Mouse (Mus musculus) midbrain, embryonic 11.5 days (tissue): ENCODE data around the gene Eps15l1. TPM values are rescaled to one million over a fixed set of nuclear protein-coding genes. Genes with fewer than 3 reads are reported as not detected.

Source experiments
- ATAC-seq: fragments of 200-750 bp; cut with Nextera tagmentation; 2 replicates; pipeline ENCODE4 v1.8.0; 2017; ENCODE audit warnings: moderate TSS enrichment, moderate library complexity; ENCODE audit not compliant: low FRiP score
- DNase-seq: peaks from one replicate; pipeline ENCODE4 v3.0.0; 2015; ENCODE audit warnings: low spot score; ENCODE audit errors: missing footprints
- H3K27ac ChIP-seq: fragments of 300-500 bp; sonication (generic); 2 replicates; pipeline ENCODE4 v1.5.1; 2014; ENCODE audit warnings: low read depth, low read length
- H3K27me3 ChIP-seq: fragments of 300-500 bp; sonication (generic); 2 replicates; pipeline ENCODE4 v1.6.1; 2014; ENCODE audit warnings: mild to moderate bottlenecking, low read length, moderate library complexity, mixed read lengths; ENCODE audit not compliant: control insufficient read depth, insufficient read depth
- H3K36me3 ChIP-seq: fragments of 300-500 bp; sonication (generic); 2 replicates; pipeline ENCODE4 v1.6.1; 2014; ENCODE audit warnings: mild to moderate bottlenecking, low read length, moderate library complexity, mixed read lengths; ENCODE audit not compliant: control insufficient read depth, insufficient read depth
- H3K4me1 ChIP-seq: fragments of 300-500 bp; sonication (generic); 2 replicates; pipeline ENCODE4 v1.6.1; 2014; ENCODE audit warnings: low read length; ENCODE audit not compliant: control insufficient read depth, insufficient read depth
- H3K4me2 ChIP-seq: fragments of 300-500 bp; sonication (generic); 2 replicates; pipeline ENCODE4 v1.6.1; 2014; ENCODE audit warnings: mild to moderate bottlenecking, moderate library complexity
- H3K4me3 ChIP-seq: fragments of 300-500 bp; sonication (generic); 2 replicates; pipeline ENCODE4 v1.5.1; 2014; ENCODE audit warnings: low read depth, low read length
- H3K9ac ChIP-seq: fragments of 300-500 bp; sonication (generic); 2 replicates; pipeline ENCODE4 v1.6.1; 2014; ENCODE audit warnings: low read length
- H3K9me3 ChIP-seq: fragments of 300-500 bp; sonication (generic); 2 replicates; pipeline ENCODE4 v1.6.1; 2016; ENCODE audit warnings: low read length; ENCODE audit not compliant: control insufficient read depth
- WGBS: fragments of 180-500 bp; shearing (Covaris S2); extraction: QIAGEN DNeasy Blood & Tissue Kit; methylation state at CpG from one replicate; pipeline ENCODE4 v1.1.7; 2014; 5-methylcytosine and 5-hydroxymethylcytosine counted together
- polyA plus RNA-seq: library from polyadenylated mRNA; unstranded; fragments of >200 nt; fragmentation: Nextera tagmentation; extraction: Ambion mirVana; gene quantifications from 2 replicates; pipeline ENCODE4 v1.2.1, GENCODE M21; 2014

The Eps15l1 gene
- polyA plus RNA-seq, 1 experiment from 2014 or later, result 71.3 TPM

DNA sequence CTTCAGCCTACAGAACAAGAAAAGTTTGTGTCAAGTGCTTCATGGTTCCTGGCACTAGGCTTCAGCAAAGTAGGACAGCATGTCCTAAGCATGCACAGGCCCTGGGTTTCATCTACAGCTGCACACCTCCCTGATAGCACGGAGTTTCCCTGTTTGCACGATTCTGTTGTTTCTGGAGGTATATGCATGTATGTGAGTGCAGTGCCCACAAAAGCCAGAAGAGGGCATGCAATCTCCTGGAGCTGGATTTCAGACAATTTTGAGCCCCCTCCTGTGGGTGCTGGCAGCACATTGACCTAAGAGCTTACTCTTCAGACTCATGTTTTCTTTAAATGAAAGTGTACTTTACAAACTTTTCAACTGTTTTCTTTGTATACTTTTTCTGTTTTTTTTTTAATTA, 32.6 kb upstream of the Eps15l1 start:
- no peaks in the 10 kb centered on the region for H3K4me1 ChIP-seq
- no peak overlapping the region for H3K4me3 ChIP-seq
- ATAC-seq (no peak), DNase-seq (no peak)
- no peak overlapping the region for H3K27ac ChIP-seq
- 97% methylated on average over 2 of the region's 2 CpGs for WGBS
- no peak overlapping the region for H3K9ac ChIP-seq
- H3K9me3 ChIP-seq, result peaks cover 4% of the 10 kb centered on the region
- peaks cover 6% of the 10 kb centered on the region for H3K36me3 ChIP-seq
- no peak overlapping the region for H3K4me2 ChIP-seq
- H3K27me3 ChIP-seq, result no peaks in the 10 kb centered on the region

DNA sequence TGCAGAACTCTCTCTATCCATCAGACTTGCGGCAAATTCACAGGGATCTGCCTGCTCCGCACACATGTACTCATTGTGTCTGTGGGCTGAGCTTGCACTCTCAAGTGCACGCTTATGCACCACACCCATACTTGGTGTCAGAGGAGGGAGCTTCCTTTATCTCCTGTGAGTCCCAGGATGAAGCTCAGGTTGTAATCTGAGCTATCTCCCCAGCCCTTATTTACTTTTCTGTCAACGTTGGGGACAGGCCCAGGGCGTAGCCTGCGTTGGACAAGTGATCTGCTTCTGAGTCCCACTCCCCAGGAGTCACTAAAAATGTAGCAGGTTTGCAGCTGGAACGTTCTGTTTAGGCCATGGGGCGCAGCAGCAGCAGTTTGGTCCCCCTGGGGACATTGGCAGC, 30.3 kb upstream of the Eps15l1 start:
- Histone ChIP-seq H3K4me2 (no peak overlapping the region), H3K27ac (no peak overlapping the region), H3K27me3 (no peaks in the 10 kb centered on the region), H3K9ac (no peak overlapping the region), H3K4me1 (no peaks in the 10 kb centered on the region), H3K36me3 (peaks cover 6% of the 10 kb centered on the region), H3K9me3 (peaks cover 4% of the 10 kb centered on the region), H3K4me3 (no peak overlapping the region)
- ATAC-seq, result no peak
- no peak for DNase-seq
- WGBS, result 90% methylated on average over 8 of the region's 8 CpGs

DNA sequence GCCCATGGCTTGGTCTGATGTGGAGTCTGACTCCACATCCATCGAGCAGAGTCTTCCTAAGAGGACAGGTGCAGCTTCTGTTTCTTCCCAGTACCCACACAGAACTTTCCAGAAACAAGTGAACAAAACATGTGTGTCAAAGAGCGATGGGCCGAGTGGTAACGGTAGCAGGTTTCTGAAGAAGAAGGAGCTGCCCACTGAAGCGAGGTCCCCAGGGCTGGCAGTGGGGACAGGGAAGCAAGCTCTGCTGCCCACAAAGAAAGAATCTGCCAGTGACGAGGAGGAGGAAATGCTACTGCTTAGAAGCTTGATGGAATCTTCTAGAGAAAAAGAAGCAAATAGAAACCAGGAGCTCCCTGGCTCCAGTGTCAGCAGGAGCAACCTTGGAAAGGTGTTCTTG, 23.8 kb upstream of the Eps15l1 start:
- Histone ChIP-seq H3K4me3 (no peak overlapping the region), H3K9me3 (no peaks in the 10 kb centered on the region), H3K27me3 (no peaks in the 10 kb centered on the region), H3K4me1 (0 out of 2 replicates have a peak, but pooled peaks cover 3% of the 10 kb centered on the region), H3K4me2 (no peak overlapping the region), H3K9ac (no peak overlapping the region), H3K27ac (no peak overlapping the region), H3K36me3 (peaks cover 3% of the 10 kb centered on the region; the same call in 1 of the 2 replicates)
- ATAC-seq (no peak), DNase-seq (no peak)
- 94% methylated on average over 6 of the region's 6 CpGs for WGBS

DNA sequence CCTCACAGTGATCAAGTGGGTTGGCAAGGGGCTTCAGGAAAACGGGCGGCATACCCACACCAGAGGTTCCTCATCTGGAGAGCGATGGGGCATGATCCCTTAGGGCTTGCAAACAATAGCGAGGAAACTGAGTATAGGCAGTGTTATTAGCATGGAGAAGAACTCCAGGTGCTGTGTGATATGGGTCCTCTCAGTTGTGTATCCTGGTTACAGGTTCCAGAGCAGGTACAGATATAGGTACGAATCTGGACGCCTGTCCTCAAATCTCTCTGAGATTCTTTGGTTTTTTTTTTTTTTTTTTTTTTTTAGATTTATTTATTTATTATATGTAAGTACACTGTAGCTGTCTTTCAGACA, 22.7 kb upstream of the Eps15l1 start:
- Histone ChIP-seq H3K27me3 (no peaks in the 10 kb centered on the region), H3K9ac (peak overlapping the region; percentile 61), H3K4me3 (peak overlapping the region; percentile 30), H3K4me2 (peak overlapping the region; percentile 39), H3K4me1 (0 out of 2 replicates have a peak, but pooled peaks cover 3% of the 10 kb centered on the region), H3K27ac (no peak overlapping the region), H3K9me3 (no peaks in the 10 kb centered on the region), H3K36me3 (no peaks in the 10 kb centered on the region)
- ATAC-seq, result no peak
- WGBS, result 48% methylated on average over 6 of the region's 6 CpGs
- no peak for DNase-seq

DNA sequence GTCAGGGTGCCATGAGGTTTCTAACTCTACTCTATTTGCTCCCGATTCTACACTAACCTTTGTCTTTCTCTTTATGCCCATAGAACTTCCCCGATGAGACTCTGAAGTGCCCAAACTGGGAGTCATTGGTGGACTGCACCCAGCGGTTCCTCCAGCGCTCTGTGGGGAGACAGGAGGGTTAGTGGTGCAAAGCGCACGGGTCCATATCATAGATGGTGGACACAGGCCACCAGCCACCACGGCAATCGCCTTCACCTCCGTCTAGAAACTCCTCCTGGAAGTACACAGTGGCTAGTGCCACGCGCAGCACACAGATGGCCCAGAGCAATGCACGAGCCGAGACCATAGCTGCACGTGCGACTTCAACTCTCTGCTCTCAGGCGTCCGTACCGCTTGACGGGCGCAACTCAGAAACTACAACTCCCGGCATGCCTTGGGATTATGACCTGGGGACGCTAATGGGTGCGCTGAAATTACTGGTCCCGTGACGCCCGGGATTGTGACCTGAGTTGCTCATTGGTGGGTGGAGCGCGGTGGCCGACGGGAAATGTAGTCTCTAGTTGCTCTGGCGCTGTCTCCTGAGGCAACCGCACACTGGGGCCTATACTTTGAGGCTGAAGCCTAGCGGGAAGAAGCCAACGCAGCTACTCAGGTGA, 22.2 kb upstream of the Eps15l1 start, which contains the start of the genes Calr3 and 1700030K09Rik:
Calr3 (minus strand) TSS at position 533 of the 656 bp plus-strand sequence.
1700030K09Rik (plus strand) TSS at position 543 of the 656 bp plus-strand sequence.
- ATAC-seq (peak; percentile 100), DNase-seq (peak; percentile 100)
- peak within 1 kb of the TSS; percentile 54 for H3K4me2 ChIP-seq
- H3K36me3 ChIP-seq, result no peaks in the 10 kb centered on the region
- WGBS, result 6% methylated on average over 34 of the region's 34 CpGs
- no peaks in the 10 kb centered on the region for H3K27me3 ChIP-seq
- H3K27ac ChIP-seq, result no peak within 1 kb of the TSS
- H3K4me1 ChIP-seq, result 0 out of 2 replicates have a peak, but pooled peaks cover 3% of the 10 kb centered on the region
- H3K4me3 ChIP-seq, result peak within 1 kb of the TSS; percentile 30
- peak within 1 kb of the TSS; percentile 61 for H3K9ac ChIP-seq
- no peaks in the 10 kb centered on the region for H3K9me3 ChIP-seq

DNA sequence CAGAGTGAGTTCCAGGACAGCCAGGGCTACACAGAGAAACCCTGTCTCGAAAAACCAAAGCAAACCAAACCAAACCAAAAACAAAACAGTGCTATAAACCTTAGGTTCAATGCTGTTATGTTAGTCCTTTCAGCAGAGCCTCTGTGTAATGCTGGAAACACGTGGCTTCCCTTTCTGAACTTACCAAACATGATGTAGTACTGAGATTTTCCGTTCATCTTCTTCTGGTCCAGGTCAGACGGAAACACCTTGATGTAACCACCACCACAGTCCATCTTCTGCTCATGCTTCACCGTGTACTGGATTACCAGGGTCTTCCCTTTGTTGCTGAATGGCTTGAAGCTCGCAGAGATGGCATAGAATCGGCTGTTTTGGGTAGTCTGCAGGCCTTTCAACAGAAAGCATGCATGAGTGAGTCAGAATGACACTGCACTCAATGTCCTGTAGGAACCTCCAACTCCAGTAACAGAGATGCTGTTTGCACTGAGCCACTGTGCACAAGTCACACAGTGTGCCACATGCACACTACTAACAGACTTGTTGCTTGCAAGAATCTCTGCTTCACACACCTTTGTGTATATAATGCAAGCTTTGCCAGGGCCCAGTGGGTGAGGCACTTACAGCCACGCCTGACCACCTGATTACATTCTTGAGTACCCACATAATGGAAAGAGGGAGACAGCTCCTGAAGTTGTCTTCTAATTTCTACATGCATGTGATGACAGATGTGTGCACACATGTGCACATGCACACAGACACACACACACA, 17.2 kb upstream of the Eps15l1 start:
- H3K9ac ChIP-seq, result no peak overlapping the region
- H3K4me1 ChIP-seq, result 0 out of 2 replicates have a peak, but pooled peaks cover 3% of the 10 kb centered on the region
- H3K27me3 ChIP-seq, result no peaks in the 10 kb centered on the region
- H3K4me3 ChIP-seq, result no peak overlapping the region
- 71% methylated on average over 8 of the region's 8 CpGs for WGBS
- no peaks in the 10 kb centered on the region for H3K36me3 ChIP-seq
- DNase-seq (no peak), ATAC-seq (no peak)
- no peak overlapping the region for H3K27ac ChIP-seq
- H3K4me2 ChIP-seq, result no peak overlapping the region
- no peaks in the 10 kb centered on the region for H3K9me3 ChIP-seq

DNA sequence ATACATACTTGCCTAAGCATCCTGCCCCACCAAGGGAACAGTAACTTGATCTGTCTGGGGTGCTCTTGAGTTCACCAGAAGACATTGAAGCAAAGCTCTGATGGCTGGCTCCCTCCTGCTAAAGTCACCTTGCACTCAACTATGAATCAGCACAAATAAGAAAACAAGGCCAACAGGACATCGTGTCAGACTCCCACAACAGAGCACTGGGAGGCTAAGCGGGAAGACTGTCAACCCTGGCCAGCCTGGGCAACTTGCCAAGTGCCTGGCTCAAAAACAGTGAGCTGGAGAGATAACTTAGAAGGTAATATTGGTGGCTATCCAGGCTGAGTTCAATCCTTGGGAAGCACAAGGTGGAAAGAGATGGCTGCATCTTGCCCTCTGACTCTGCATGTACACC, 13.7 kb upstream of the Eps15l1 start:
- Histone ChIP-seq H3K9ac (no peak overlapping the region), H3K27me3 (no peaks in the 10 kb centered on the region), H3K36me3 (no peaks in the 10 kb centered on the region), H3K4me1 (no peaks in the 10 kb centered on the region), H3K27ac (no peak overlapping the region), H3K4me3 (no peak overlapping the region), H3K4me2 (no peak overlapping the region), H3K9me3 (no peaks in the 10 kb centered on the region)
- WGBS, result 67% methylated on average over 2 of the region's 2 CpGs
- DNase-seq (no peak), ATAC-seq (no peak)

DNA sequence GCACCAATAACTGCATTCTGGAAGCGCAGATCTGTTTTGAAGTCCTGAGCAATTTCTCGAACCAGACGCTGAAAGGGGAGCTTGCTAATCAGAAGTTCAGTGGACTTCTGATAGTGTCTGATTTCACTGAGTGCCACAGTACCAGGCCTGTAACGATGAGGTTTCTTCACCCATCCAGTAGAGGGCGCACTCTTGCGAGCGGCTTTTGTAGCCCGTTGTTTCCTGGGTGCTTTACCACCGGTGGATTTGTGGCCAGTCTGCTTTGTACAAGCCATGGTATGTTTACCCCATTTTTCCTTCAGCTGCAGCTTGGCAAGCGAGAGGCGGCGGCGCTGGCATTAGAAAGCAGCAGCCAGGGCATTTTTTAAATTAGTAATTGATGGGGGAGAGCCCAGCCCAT, 8.4 kb upstream of the Eps15l1 start:
- H3K9ac ChIP-seq, result no peak overlapping the region
- DNase-seq, result no peak
- no peaks in the 10 kb centered on the region for H3K27me3 ChIP-seq
- H3K4me2 ChIP-seq, result no peak overlapping the region
- H3K27ac ChIP-seq, result no peak overlapping the region
- WGBS, result 55% methylated on average over 13 of the region's 13 CpGs
- no peaks in the 10 kb centered on the region for H3K36me3 ChIP-seq
- H3K4me3 ChIP-seq, result no peak overlapping the region
- H3K9me3 ChIP-seq, result no peaks in the 10 kb centered on the region
- no peaks in the 10 kb centered on the region for H3K4me1 ChIP-seq
- ATAC-seq, result no peak

DNA sequence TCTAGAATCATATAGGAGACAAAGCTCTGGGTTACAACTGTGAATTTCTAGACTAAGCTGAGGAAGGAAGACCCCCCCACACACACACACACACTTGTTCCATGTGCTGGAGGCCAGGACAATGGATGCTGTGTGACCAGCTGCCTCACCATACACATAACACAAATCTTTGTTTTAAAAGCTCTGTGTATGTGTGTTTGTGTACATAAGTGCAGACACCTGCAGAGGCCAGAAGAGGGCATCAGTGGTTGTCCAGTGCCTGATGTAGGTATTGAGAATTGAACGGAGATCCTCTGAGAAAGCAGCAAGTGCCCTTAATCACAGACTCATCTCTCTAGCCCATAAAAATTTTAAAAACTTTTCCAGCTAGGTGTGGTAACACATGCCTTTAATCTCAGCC, 1.7 kb upstream of the Eps15l1 start:
- Histone ChIP-seq H3K36me3 (0 out of 2 replicates have a peak, but pooled peaks cover 3% of the 10 kb centered on the region), H3K27ac (no peak overlapping the region)
- 78% methylated on average over 1 of the region's 1 CpGs for WGBS

More for the DNA sequence above, 1.7 kb upstream of the Eps15l1 start:
- Histone ChIP-seq H3K9ac (no peak overlapping the region), H3K4me1 (peaks cover 11% of the 10 kb centered on the region), H3K4me3 (no peak overlapping the region), H3K9me3 (no peaks in the 10 kb centered on the region), H3K27me3 (no peaks in the 10 kb centered on the region), H3K4me2 (no peak overlapping the region)
- no peak for ATAC-seq
- no peak for DNase-seq
